Mouse (Mus musculus): ENCODE results near the gene Vstm4. TPM values are rescaled to one million over a fixed set of nuclear protein-coding genes. Genes with fewer than 3 reads are reported as not detected.

The Vstm4 gene
- polyA plus RNA-seq, 1 experiment, result not detected

GRCm38 (mm10) chr14:32859831-32860569 lies 3.4 kb downstream of the Vstm4 start:
- no peaks in the 10 kb centered on the region for H3K79me2 ChIP-seq (ENCODE audit: control insufficient read depth, insufficient read depth)
- no peak for TF ChIP-seq MYOD1 (IDR thresholded peaks at IDR 0.05; ENCODE audit: control insufficient read depth, insufficient read length, low read depth)
- no peak for TF ChIP-seq FOSL1 (IDR thresholded peaks at IDR 0.05; ENCODE audit: insufficient read depth, low read length, poor library complexity, severe bottlenecking)
- TF ChIP-seq CTCF (IDR thresholded peaks at IDR 0.05; ENCODE audit: control insufficient read depth, insufficient read depth, insufficient read length), result no peak
- TF ChIP-seq MAX (IDR thresholded peaks at IDR 0.05), result no peak
- no peak for TF ChIP-seq CEBPB (IDR thresholded peaks at IDR 0.05; ENCODE audit: low read depth)
- TF ChIP-seq MYOG (IDR thresholded peaks at IDR 0.05; ENCODE audit: control insufficient read depth, extremely low read depth, insufficient read length), result no peak
- no peak for TF ChIP-seq USF1 (IDR thresholded peaks at IDR 0.05; ENCODE audit: low read depth)
- H3K4me3 ChIP-seq (ENCODE audit: insufficient read depth, poor library complexity, severe bottlenecking), result no peak overlapping the region
- no peak overlapping the region for H3ac ChIP-seq (ENCODE audit: control insufficient read depth, insufficient read length, low read depth)
- peaks cover 57% of the 10 kb centered on the region for H3K27me3 ChIP-seq (ENCODE audit: control insufficient read depth, insufficient read depth, insufficient read length)
- no peaks in the 10 kb centered on the region for H3K36me3 ChIP-seq (ENCODE audit: control insufficient read depth, insufficient read depth)
- H3K79me3 ChIP-seq (ENCODE audit: low read depth), result no peaks in the 10 kb centered on the region

GRCm38 (mm10) chr14:32861149-32861581 lies 4.6 kb downstream of the Vstm4 start:
- Histone ChIP-seq H3K27me3 (ENCODE audit: control insufficient read depth, insufficient read depth, insufficient read length) (peaks cover 53% of the 10 kb centered on the region), H3K36me3 (ENCODE audit: control insufficient read depth, insufficient read depth) (no peaks in the 10 kb centered on the region), H3ac (ENCODE audit: control insufficient read depth, insufficient read length, low read depth) (no peak overlapping the region), H3K4me3 (ENCODE audit: insufficient read depth, poor library complexity, severe bottlenecking) (no peak overlapping the region), H3K79me3 (ENCODE audit: low read depth) (no peaks in the 10 kb centered on the region), H3K79me2 (ENCODE audit: control insufficient read depth, insufficient read depth) (no peaks in the 10 kb centered on the region)
- TF ChIP-seq CTCF (IDR thresholded peaks at IDR 0.05; ENCODE audit: control insufficient read depth, insufficient read depth, insufficient read length), result no peak

GRCm38 (mm10) chr14:32861656-32862055 lies 5.1 kb downstream of the Vstm4 start:
- Histone ChIP-seq H3K27me3 (ENCODE audit: control insufficient read depth, insufficient read depth, insufficient read length) (peaks cover 49% of the 10 kb centered on the region), H3K4me3 (ENCODE audit: insufficient read depth, poor library complexity, severe bottlenecking) (no peak overlapping the region), H3K79me2 (ENCODE audit: control insufficient read depth, insufficient read depth) (no peaks in the 10 kb centered on the region), H3ac (ENCODE audit: control insufficient read depth, insufficient read length, low read depth) (no peak overlapping the region), H3K36me3 (ENCODE audit: control insufficient read depth, insufficient read depth) (no peaks in the 10 kb centered on the region), H3K79me3 (ENCODE audit: low read depth) (no peaks in the 10 kb centered on the region)
- TF ChIP-seq FOSL1 (IDR thresholded peaks at IDR 0.05; ENCODE audit: insufficient read depth, low read length, poor library complexity, severe bottlenecking), result no peak
- no peak for TF ChIP-seq MYOG (IDR thresholded peaks at IDR 0.05; ENCODE audit: control insufficient read depth, extremely low read depth, insufficient read length)
- no peak for TF ChIP-seq MAX (IDR thresholded peaks at IDR 0.05)
- TF ChIP-seq USF1 (IDR thresholded peaks at IDR 0.05; ENCODE audit: low read depth), result no peak
- no peak for TF ChIP-seq CTCF (IDR thresholded peaks at IDR 0.05; ENCODE audit: control insufficient read depth, insufficient read depth, insufficient read length)
- TF ChIP-seq MYOD1 (IDR thresholded peaks at IDR 0.05; ENCODE audit: control insufficient read depth, insufficient read length, low read depth), result no peak
- TF ChIP-seq CEBPB (IDR thresholded peaks at IDR 0.05; ENCODE audit: low read depth), result no peak

- no peak for TF ChIP-seq FOSL1 (IDR thresholded peaks at IDR 0.05; ENCODE audit: insufficient read depth, low read length, poor library complexity, severe bottlenecking)
- no peak for TF ChIP-seq USF1 (IDR thresholded peaks at IDR 0.05; ENCODE audit: low read depth)
- no peak for TF ChIP-seq CTCF (IDR thresholded peaks at IDR 0.05; ENCODE audit: control insufficient read depth, insufficient read depth, insufficient read length)
- no peak for TF ChIP-seq CEBPB (IDR thresholded peaks at IDR 0.05; ENCODE audit: low read depth)
- TF ChIP-seq MYOD1 (IDR thresholded peaks at IDR 0.05; ENCODE audit: control insufficient read depth, insufficient read length, low read depth), result no peak
- TF ChIP-seq MYOG (IDR thresholded peaks at IDR 0.05; ENCODE audit: control insufficient read depth, extremely low read depth, insufficient read length), result no peak
- TF ChIP-seq MAX (IDR thresholded peaks at IDR 0.05), result no peak
- peaks cover 27% of the 10 kb centered on the region for H3K27me3 ChIP-seq (ENCODE audit: control insufficient read depth, insufficient read depth, insufficient read length)
- H3K36me3 ChIP-seq (ENCODE audit: control insufficient read depth, insufficient read depth), result no peaks in the 10 kb centered on the region
- H3K4me3 ChIP-seq (ENCODE audit: insufficient read depth, poor library complexity, severe bottlenecking), result no peak overlapping the region
- no peak overlapping the region for H3ac ChIP-seq (ENCODE audit: control insufficient read depth, insufficient read length, low read depth)
- H3K79me3 ChIP-seq (ENCODE audit: low read depth), result no peaks in the 10 kb centered on the region
- H3K79me2 ChIP-seq (ENCODE audit: control insufficient read depth, insufficient read depth), result no peaks in the 10 kb centered on the region
Observed at GRCm38 (mm10) chr14:32865331-32865730, 8.8 kb downstream of the Vstm4 start.

GRCm38 (mm10) chr14:32871963-32872362 lies 15.4 kb downstream of the Vstm4 start:
- Histone ChIP-seq H3ac (ENCODE audit: control insufficient read depth, insufficient read length, low read depth) (no peak overlapping the region), H3K36me3 (ENCODE audit: control insufficient read depth, insufficient read depth) (no peaks in the 10 kb centered on the region), H3K79me2 (ENCODE audit: control insufficient read depth, insufficient read depth) (no peaks in the 10 kb centered on the region), H3K4me3 (ENCODE audit: insufficient read depth, poor library complexity, severe bottlenecking) (no peak overlapping the region), H3K27me3 (ENCODE audit: control insufficient read depth, insufficient read depth, insufficient read length) (peaks cover 11% of the 10 kb centered on the region), H3K79me3 (ENCODE audit: low read depth) (no peaks in the 10 kb centered on the region)
- TF ChIP-seq CTCF (IDR thresholded peaks at IDR 0.05; ENCODE audit: control insufficient read depth, insufficient read depth, insufficient read length) (no peak), MAX (IDR thresholded peaks at IDR 0.05) (no peak), MYOD1 (IDR thresholded peaks at IDR 0.05; ENCODE audit: control insufficient read depth, insufficient read length, low read depth) (no peak), FOSL1 (IDR thresholded peaks at IDR 0.05; ENCODE audit: insufficient read depth, low read length, poor library complexity, severe bottlenecking) (no peak), USF1 (IDR thresholded peaks at IDR 0.05; ENCODE audit: low read depth) (no peak), CEBPB (IDR thresholded peaks at IDR 0.05; ENCODE audit: low read depth) (no peak), MYOG (IDR thresholded peaks at IDR 0.05; ENCODE audit: control insufficient read depth, extremely low read depth, insufficient read length) (no peak)

GRCm38 (mm10) chr14:32877549-32877948 lies 21.0 kb downstream of the Vstm4 start:
- Histone ChIP-seq H3K27me3 (ENCODE audit: control insufficient read depth, insufficient read depth, insufficient read length) (peaks cover 32% of the 10 kb centered on the region), H3K4me3 (ENCODE audit: insufficient read depth, poor library complexity, severe bottlenecking) (no peak overlapping the region), H3K36me3 (ENCODE audit: control insufficient read depth, insufficient read depth) (no peaks in the 10 kb centered on the region), H3K79me3 (ENCODE audit: low read depth) (no peaks in the 10 kb centered on the region), H3ac (ENCODE audit: control insufficient read depth, insufficient read length, low read depth) (no peak overlapping the region), H3K79me2 (ENCODE audit: control insufficient read depth, insufficient read depth) (no peaks in the 10 kb centered on the region)
- TF ChIP-seq MYOD1 (IDR thresholded peaks at IDR 0.05; ENCODE audit: control insufficient read depth, insufficient read length, low read depth) (no peak), FOSL1 (IDR thresholded peaks at IDR 0.05; ENCODE audit: insufficient read depth, low read length, poor library complexity, severe bottlenecking) (no peak), MAX (IDR thresholded peaks at IDR 0.05) (no peak), USF1 (IDR thresholded peaks at IDR 0.05; ENCODE audit: low read depth) (no peak), MYOG (IDR thresholded peaks at IDR 0.05; ENCODE audit: control insufficient read depth, extremely low read depth, insufficient read length) (no peak), CTCF (IDR thresholded peaks at IDR 0.05; ENCODE audit: control insufficient read depth, insufficient read depth, insufficient read length) (no peak), CEBPB (IDR thresholded peaks at IDR 0.05; ENCODE audit: low read depth) (no peak)
